Mouse (Mus musculus) kidney, embryonic 16.5 days (tissue): ENCODE measurements around the gene Olfr922. TPM values are rescaled to one million over a fixed set of nuclear protein-coding genes. Genes with fewer than 3 reads are reported as not detected.

Source experiments
- ATAC-seq: fragments of 200-750 bp; cut with Nextera tagmentation; 2 replicates; pipeline ENCODE4 v1.8.0; 2017; ENCODE audit warnings: moderate TSS enrichment; ENCODE audit not compliant: low FRiP score, low TSS enrichment
- H3K27ac ChIP-seq: fragments of 300-500 bp; sonication (generic); 2 replicates; pipeline ENCODE4 v1.5.1; 2014; ENCODE audit warnings: low read length
- H3K27me3 ChIP-seq: fragments of 300-500 bp; sonication (generic); 2 replicates; pipeline ENCODE4 v1.6.1; 2014; ENCODE audit warnings: low read length, control low read depth, mixed read lengths; ENCODE audit not compliant: insufficient read depth
- H3K36me3 ChIP-seq: fragments of 300-500 bp; sonication (generic); 2 replicates; pipeline ENCODE4 v1.6.1; 2014; ENCODE audit warnings: low read length, control low read depth, mixed read lengths; ENCODE audit not compliant: insufficient read depth
- H3K4me1 ChIP-seq: fragments of 300-500 bp; sonication (generic); 2 replicates; pipeline ENCODE4 v1.6.1; 2014; ENCODE audit warnings: low read length, control low read depth, mixed read lengths; ENCODE audit not compliant: insufficient read depth
- H3K4me2 ChIP-seq: fragments of 300-500 bp; sonication (generic); replicated peaks from 2 replicates; pipeline ENCODE4 v1.6.1; 2014; ENCODE audit warnings: low read depth, low read length
- H3K4me3 ChIP-seq: fragments of 300-500 bp; sonication (generic); 2 replicates; pipeline ENCODE4 v1.5.1; 2014; ENCODE audit warnings: mild to moderate bottlenecking, low read length
- H3K9ac ChIP-seq: fragments of 300-500 bp; sonication (generic); replicated peaks from 2 replicates; pipeline ENCODE4 v1.6.1; 2014; ENCODE audit warnings: low read length
- H3K9me3 ChIP-seq: fragments of 300-500 bp; sonication (generic); 2 replicates; pipeline ENCODE4 v1.6.1; 2016; ENCODE audit warnings: low read length, control low read depth
- WGBS: fragments of 180-500 bp; shearing (Covaris S2); extraction: QIAGEN DNeasy Blood & Tissue Kit; methylation state at CpG from one replicate; pipeline ENCODE4 v1.1.7; 2014; 5-methylcytosine and 5-hydroxymethylcytosine counted together
- polyA plus RNA-seq: library from polyadenylated mRNA; unstranded; fragments of >200 nt; fragmentation: Nextera tagmentation; extraction: Ambion mirVana; gene quantifications from 2 replicates; pipeline ENCODE4 v1.2.1, GENCODE M21; 2015

Gene Olfr922
- polyA plus RNA-seq: not detected in 2 replicates

GRCm38 (mm10) chr9:38814314-38814713, at the start of gene Olfr922:
Gene Olfr922 (plus strand): TSS chr9:38814614.
- no peak within 1 kb of the TSS for H3K4me3 ChIP-seq
- no peak within 1 kb of the TSS for H3K9ac ChIP-seq
- H3K36me3 ChIP-seq: no peaks in the 10 kb centered on the region
- H3K9me3 ChIP-seq: 0 out of 2 replicates have a peak, but pooled peaks cover 4% of the 10 kb centered on the region
- no peak for ATAC-seq
- H3K27ac ChIP-seq: no peak within 1 kb of the TSS
- no peaks in the 10 kb centered on the region for H3K27me3 ChIP-seq
- H3K4me1 ChIP-seq: no peaks in the 10 kb centered on the region
- WGBS: 70% methylated on average over 2 of the region's 2 CpGs
- H3K4me2 ChIP-seq: no peak within 1 kb of the TSS

GRCm38 (mm10) chr9:38772768-38773167, 41.6 kb upstream of the Olfr922 start, which contains the start of gene Olfr921:
Gene Olfr921 (plus strand): TSS chr9:38773068.
- Histone ChIP-seq H3K4me3 (no peak within 1 kb of the TSS), H3K36me3 (no peaks in the 10 kb centered on the region), H3K4me2 (no peak within 1 kb of the TSS), H3K9me3 (no peaks in the 10 kb centered on the region), H3K27ac (no peak within 1 kb of the TSS), H3K4me1 (no peaks in the 10 kb centered on the region), H3K9ac (no peak within 1 kb of the TSS), H3K27me3 (no peaks in the 10 kb centered on the region)
- ATAC-seq: no peak

- Histone ChIP-seq H3K9ac (no peak overlapping the region), H3K9me3 (no peaks in the 10 kb centered on the region), H3K27me3 (no peaks in the 10 kb centered on the region), H3K4me2 (no peak overlapping the region), H3K4me1 (no peaks in the 10 kb centered on the region), H3K36me3 (no peaks in the 10 kb centered on the region), H3K4me3 (no peak overlapping the region), H3K27ac (no peak overlapping the region)
- no peak for ATAC-seq
- 90% methylated on average over 2 of the region's 2 CpGs for WGBS
These were observed 21.7 kb upstream of the Olfr922 start for GRCm38 (mm10) chr9:38792689-38793088.

GRCm38 (mm10) chr9:38805696-38806095, 8.7 kb upstream of the Olfr922 start:
- Histone ChIP-seq H3K4me2 (no peak overlapping the region), H3K4me3 (no peak overlapping the region), H3K9ac (no peak overlapping the region), H3K27ac (no peak overlapping the region), H3K4me1 (no peaks in the 10 kb centered on the region), H3K36me3 (no peaks in the 10 kb centered on the region), H3K9me3 (no peaks in the 10 kb centered on the region), H3K27me3 (no peaks in the 10 kb centered on the region)
- ATAC-seq: no peak

GRCm38 (mm10) chr9:38815458-38815986, 1.1 kb downstream of the Olfr922 start:
- Histone ChIP-seq H3K36me3 (no peaks in the 10 kb centered on the region), H3K4me2 (no peak overlapping the region), H3K9ac (no peak overlapping the region), H3K27ac (no peak overlapping the region), H3K9me3 (0 out of 2 replicates have a peak, but pooled peaks cover 4% of the 10 kb centered on the region), H3K4me1 (no peaks in the 10 kb centered on the region), H3K4me3 (no peak overlapping the region), H3K27me3 (no peaks in the 10 kb centered on the region)
- no peak for ATAC-seq
- 82% methylated on average over 1 of the region's 1 CpGs for WGBS

- 100% methylated on average over 1 of the region's 1 CpGs for WGBS
- H3K27me3 ChIP-seq: no peaks in the 10 kb centered on the region
- H3K9me3 ChIP-seq: no peaks in the 10 kb centered on the region
- no peak within 1 kb of the TSS for H3K9ac ChIP-seq
- no peak within 1 kb of the TSS for H3K4me2 ChIP-seq
- H3K4me1 ChIP-seq: no peaks in the 10 kb centered on the region
- H3K27ac ChIP-seq: no peak within 1 kb of the TSS
- H3K36me3 ChIP-seq: no peaks in the 10 kb centered on the region
- no peak within 1 kb of the TSS for H3K4me3 ChIP-seq
- no peak for ATAC-seq
These were observed 11.8 kb downstream of the Olfr922 start, which contains the start of gene Olfr923 for GRCm38 (mm10) chr9:38826245-38826644. Gene Olfr923 (plus strand): TSS chr9:38826545.

- H3K27ac ChIP-seq: no peak overlapping the region
- no peaks in the 10 kb centered on the region for H3K36me3 ChIP-seq
- ATAC-seq: no peak
- H3K4me2 ChIP-seq: no peak overlapping the region
- WGBS: 79% methylated on average over 2 of the region's 2 CpGs
- H3K9ac ChIP-seq: no peak overlapping the region
- H3K4me3 ChIP-seq: no peak overlapping the region
- H3K4me1 ChIP-seq: no peaks in the 10 kb centered on the region
- H3K27me3 ChIP-seq: no peaks in the 10 kb centered on the region
- no peaks in the 10 kb centered on the region for H3K9me3 ChIP-seq
These were observed 18.6 kb downstream of the Olfr922 start for GRCm38 (mm10) chr9:38833027-38833426.

- WGBS: 80% methylated on average over 1 of the region's 1 CpGs
- Histone ChIP-seq H3K4me1 (no peaks in the 10 kb centered on the region), H3K4me2 (no peak within 1 kb of the TSS), H3K27ac (no peak within 1 kb of the TSS), H3K36me3 (no peaks in the 10 kb centered on the region), H3K4me3 (no peak within 1 kb of the TSS), H3K9ac (no peak within 1 kb of the TSS), H3K27me3 (no peaks in the 10 kb centered on the region), H3K9me3 (no peaks in the 10 kb centered on the region)
- no peak for ATAC-seq
These were observed 29.7 kb downstream of the Olfr922 start, which contains the start of gene Olfr924 for GRCm38 (mm10) chr9:38844149-38844548. Gene Olfr924 (plus strand): TSS chr9:38844449.

- Histone ChIP-seq H3K36me3 (no peaks in the 10 kb centered on the region), H3K4me3 (no peak within 1 kb of the TSS), H3K9me3 (no peaks in the 10 kb centered on the region), H3K9ac (no peak within 1 kb of the TSS), H3K4me2 (no peak within 1 kb of the TSS), H3K4me1 (no peaks in the 10 kb centered on the region), H3K27ac (no peak within 1 kb of the TSS), H3K27me3 (no peaks in the 10 kb centered on the region)
- ATAC-seq: no peak
These were observed 40.3 kb downstream of the Olfr922 start, which contains the start of gene Olfr26 for GRCm38 (mm10) chr9:38854760-38855159. Gene Olfr26 (plus strand): TSS chr9:38855060.
